Mouse (Mus musculus): ENCODE measurements at regions not wholly inside any gene's neighbourhood (a gene's known extent, or its start where the extent isn't known, plus 50 kb on each side); places are given as distances from the start of the nearest gene placed in this dataset.

DNA sequence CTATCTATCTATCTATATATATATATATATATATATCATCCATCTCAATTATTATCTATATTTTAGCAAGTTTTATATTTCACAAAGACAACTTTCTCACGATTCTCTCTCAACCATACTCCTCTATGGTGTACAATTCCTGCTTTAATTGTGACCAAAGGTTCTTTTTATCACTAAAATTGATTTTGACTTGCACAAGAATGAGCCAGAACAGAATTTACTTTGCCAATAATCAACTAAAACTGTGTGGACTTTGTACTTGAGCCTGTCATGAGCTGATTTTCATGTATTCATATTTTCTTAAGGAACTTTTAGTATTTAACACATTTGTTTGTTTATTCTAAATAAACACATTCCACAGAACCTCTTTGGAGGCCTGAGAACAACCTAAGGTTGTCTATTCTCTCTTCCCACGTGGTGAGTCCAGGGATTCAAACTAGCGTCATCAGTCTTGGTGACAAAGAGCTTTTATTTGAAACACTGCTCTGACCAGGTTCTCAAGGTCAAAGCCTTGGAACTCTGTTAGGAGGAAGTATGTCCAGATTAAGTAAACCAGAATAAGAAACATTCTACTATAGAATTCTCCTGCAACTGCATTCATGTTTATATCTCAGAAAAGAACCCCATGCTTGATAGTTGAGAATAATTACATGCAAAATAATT is 207.7 kb downstream of the Gm11146 start:
- H3K9me3 ChIP-seq (replicated peaks): no peaks in the 10 kb centered on the region
- no peak overlapping the region for H3K27ac ChIP-seq (replicated peaks)
- WGBS: 53% methylated on average over 3 of the region's 3 CpGs
- no peak overlapping the region for H3K4me2 ChIP-seq
- ATAC-seq (ENCODE audit: low FRiP score): no peak
- no peak overlapping the region for H3K9ac ChIP-seq (replicated peaks)
- H3K27me3 ChIP-seq (replicated peaks): no peaks in the 10 kb centered on the region
- no peak overlapping the region for H3K4me3 ChIP-seq (replicated peaks)
- H3K36me3 ChIP-seq: no peaks in the 10 kb centered on the region
- H3K4me1 ChIP-seq: 0 out of 2 replicates have a peak, but pooled peaks cover 2% of the 10 kb centered on the region

DNA sequence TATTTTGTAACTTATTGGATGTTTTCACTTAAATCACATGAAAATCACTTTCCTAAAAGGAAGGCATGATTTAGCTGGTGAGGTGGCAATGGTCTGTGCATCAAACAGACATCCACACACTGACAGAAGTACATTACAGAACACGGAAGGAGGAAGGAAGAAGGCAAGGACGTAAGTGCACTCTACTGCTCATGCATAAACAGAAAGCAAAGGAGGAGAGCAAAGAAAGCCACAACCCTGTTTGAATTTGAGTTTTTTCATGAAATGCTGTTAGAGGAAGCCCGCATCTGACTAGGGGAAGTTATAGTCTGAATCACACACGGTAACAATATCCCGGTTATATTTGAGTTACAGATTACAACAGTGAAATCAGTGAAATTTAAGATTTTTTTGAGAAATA is 208.4 kb downstream of the Gm11146 start:
- WGBS: 71% methylated on average over 5 of the region's 5 CpGs
- no peak overlapping the region for H3K4me2 ChIP-seq

DNA sequence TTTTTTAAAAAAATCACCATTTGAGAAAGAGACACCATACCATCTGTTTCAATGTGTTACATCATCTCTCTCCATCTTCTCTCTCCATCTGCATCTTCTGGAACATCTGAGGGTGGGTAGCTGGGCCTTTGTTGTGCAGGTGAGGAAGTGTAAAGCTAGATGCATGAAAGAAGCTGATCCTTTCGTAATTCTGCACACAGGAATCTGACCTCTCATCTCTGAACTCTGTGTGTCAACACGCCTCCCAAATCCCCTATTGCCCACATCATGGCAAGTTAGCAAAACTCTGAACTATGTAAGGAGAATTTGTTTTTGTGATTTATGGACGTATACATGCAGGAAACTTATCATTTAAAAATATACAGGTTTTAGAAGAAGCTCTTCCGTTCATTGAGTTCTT is 209.7 kb downstream of the Gm11146 start:
- Histone ChIP-seq H3K36me3 (no peaks in the 10 kb centered on the region), H3K27ac (replicated peaks) (no peak overlapping the region)
- 77% methylated on average over 4 of the region's 4 CpGs for WGBS

More for the DNA sequence above, 208.4 kb downstream of the Gm11146 start:
- Histone ChIP-seq H3K36me3 (no peaks in the 10 kb centered on the region), H3K4me3 (replicated peaks) (no peak overlapping the region), H3K4me1 (0 out of 2 replicates have a peak, but pooled peaks cover 5% of the 10 kb centered on the region), H3K9me3 (replicated peaks) (no peaks in the 10 kb centered on the region), H3K9ac (replicated peaks) (no peak overlapping the region), H3K27ac (replicated peaks) (0 out of 2 replicates have a peak overlapping the region, but pooled peaks have one; percentile 0), H3K27me3 (replicated peaks) (no peaks in the 10 kb centered on the region)
- ATAC-seq (ENCODE audit: low FRiP score): no peak

DNA sequence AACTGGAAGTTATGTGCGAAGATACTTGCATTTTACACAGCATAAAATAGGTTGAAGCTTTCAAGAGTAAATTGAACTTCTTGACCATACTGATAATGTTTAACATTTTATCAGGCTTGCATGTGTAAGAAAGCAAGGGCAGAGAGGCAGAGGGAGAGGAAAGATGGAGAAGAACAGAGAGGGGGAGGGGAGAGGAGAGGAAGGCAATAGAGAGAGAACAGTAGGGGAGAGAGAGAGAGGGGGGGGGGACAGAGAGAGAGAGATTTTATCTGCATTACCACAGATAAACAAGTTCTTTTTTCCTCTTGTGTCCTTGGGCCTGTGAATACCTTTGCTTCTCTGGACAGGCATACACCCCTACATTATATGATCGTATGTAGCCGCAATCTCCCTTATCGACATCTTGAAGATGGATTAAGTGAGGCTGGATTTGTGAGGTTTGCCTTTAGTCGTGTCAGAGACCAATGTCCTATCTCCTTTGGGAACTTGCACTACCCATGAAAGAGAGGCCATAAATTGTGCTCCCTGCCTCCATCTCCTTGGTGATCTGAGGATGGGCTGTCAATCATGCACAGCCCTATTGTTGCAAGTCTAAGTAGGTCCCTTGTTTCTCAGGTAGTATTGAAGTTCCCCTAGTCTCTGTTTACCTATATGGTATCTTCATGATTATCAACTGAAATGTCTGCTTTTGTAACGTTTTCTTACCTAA is 217.7 kb downstream of the Gm11146 start:
- H3K36me3 ChIP-seq: no peaks in the 10 kb centered on the region
- no peak for ATAC-seq (ENCODE audit: low FRiP score)
- peak overlapping the region; percentile 25; the same call in 1 of the 2 replicates for H3K27ac ChIP-seq (replicated peaks)
- H3K9me3 ChIP-seq (replicated peaks): no peaks in the 10 kb centered on the region
- H3K27me3 ChIP-seq (replicated peaks): no peaks in the 10 kb centered on the region
- no peak overlapping the region for H3K4me3 ChIP-seq (replicated peaks)
- peaks cover 24% of the 10 kb centered on the region for H3K4me1 ChIP-seq
- WGBS: 39% methylated on average over 6 of the region's 6 CpGs
- H3K4me2 ChIP-seq: no peak overlapping the region
- no peak overlapping the region for H3K9ac ChIP-seq (replicated peaks)

More for the DNA sequence above, 209.7 kb downstream of the Gm11146 start:
- no peak overlapping the region for H3K4me3 ChIP-seq (replicated peaks)
- 0 out of 2 replicates have a peak, but pooled peaks cover 9% of the 10 kb centered on the region for H3K4me1 ChIP-seq
- no peak for ATAC-seq (ENCODE audit: low FRiP score)
- no peaks in the 10 kb centered on the region for H3K9me3 ChIP-seq (replicated peaks)
- no peak overlapping the region for H3K9ac ChIP-seq (replicated peaks)
- no peak overlapping the region for H3K4me2 ChIP-seq
- H3K27me3 ChIP-seq (replicated peaks): no peaks in the 10 kb centered on the region

DNA sequence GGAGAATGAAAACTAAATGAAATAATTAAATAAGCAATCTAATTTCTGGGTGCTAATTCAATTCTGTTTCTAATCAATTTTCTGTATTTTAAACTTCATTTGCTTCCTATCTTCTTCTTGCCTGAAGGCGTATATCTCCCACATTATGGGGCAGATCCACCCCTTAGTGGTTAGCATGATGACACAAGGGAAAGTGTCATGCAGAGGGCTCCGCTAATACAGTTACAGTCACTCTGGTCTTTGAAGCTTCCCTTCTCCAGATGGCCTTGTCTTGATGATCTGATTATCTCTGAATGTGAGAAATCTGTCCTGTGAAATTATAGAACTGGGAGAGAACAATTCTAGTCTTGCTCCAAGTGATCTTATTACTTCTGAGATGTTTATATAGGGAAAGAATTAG is 219.1 kb downstream of the Gm11146 start:
- no peaks in the 10 kb centered on the region for H3K9me3 ChIP-seq (replicated peaks)
- no peaks in the 10 kb centered on the region for H3K36me3 ChIP-seq
- H3K4me1 ChIP-seq: peaks cover 18% of the 10 kb centered on the region
- H3K9ac ChIP-seq (replicated peaks): no peak overlapping the region
- no peaks in the 10 kb centered on the region for H3K27me3 ChIP-seq (replicated peaks)
- H3K4me3 ChIP-seq (replicated peaks): no peak overlapping the region
- 43% methylated on average over 2 of the region's 2 CpGs for WGBS
- no peak overlapping the region for H3K4me2 ChIP-seq
- ATAC-seq (ENCODE audit: low FRiP score): no peak
- no peak overlapping the region for H3K27ac ChIP-seq (replicated peaks)

DNA sequence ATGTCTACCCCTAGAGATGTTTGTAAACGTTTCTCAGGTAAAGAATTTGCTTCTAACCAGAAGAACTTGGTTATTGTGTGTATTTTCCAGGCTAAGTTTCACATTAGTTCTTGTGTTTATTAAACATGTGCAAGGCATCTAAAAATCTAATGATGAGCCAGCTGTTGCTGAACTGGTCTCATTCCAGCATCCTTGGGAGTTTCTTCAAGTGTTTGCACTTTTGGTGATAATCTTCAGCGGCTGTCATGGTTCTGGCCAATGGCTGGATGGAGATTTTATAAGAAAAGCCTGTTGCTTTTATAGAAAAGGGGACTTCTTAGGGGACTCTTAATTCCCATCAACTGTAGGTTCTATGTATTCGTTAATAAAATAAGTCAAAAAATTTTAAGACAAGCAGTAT is 229.1 kb downstream of the Gm11146 start:
- no peaks in the 10 kb centered on the region for H3K4me1 ChIP-seq
- H3K9ac ChIP-seq (replicated peaks): no peak overlapping the region
- no peak for ATAC-seq (ENCODE audit: low FRiP score)
- H3K36me3 ChIP-seq: no peaks in the 10 kb centered on the region
- H3K4me3 ChIP-seq (replicated peaks): no peak overlapping the region
- no peaks in the 10 kb centered on the region for H3K9me3 ChIP-seq (replicated peaks)
- H3K4me2 ChIP-seq: no peak overlapping the region
- WGBS: 94% methylated on average over 3 of the region's 3 CpGs
- H3K27ac ChIP-seq (replicated peaks): no peak overlapping the region
- no peaks in the 10 kb centered on the region for H3K27me3 ChIP-seq (replicated peaks)

DNA sequence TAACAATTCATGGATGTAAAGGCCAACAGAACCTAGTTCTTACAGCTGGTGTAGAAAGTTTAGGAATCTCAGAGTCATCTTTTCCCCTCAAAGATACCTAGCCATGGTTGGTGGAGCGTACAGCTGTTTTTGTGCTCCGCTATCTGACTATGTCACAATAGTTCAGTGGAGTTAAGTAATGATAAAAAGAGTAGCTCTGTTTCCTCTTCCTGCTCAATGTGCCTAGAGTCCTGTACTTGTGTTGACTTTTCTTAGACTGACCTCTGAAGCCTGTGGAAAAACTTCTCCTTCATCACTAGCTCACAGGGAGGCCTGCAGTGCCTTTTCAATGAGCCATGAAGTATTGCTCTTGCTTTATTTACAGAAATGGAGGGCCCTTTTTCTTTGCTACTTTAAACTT is 232.1 kb downstream of the Gm11146 start:
- no peak for ATAC-seq (ENCODE audit: low FRiP score)
- Histone ChIP-seq H3K4me1 (no peaks in the 10 kb centered on the region), H3K36me3 (no peaks in the 10 kb centered on the region), H3K4me3 (replicated peaks) (no peak overlapping the region), H3K27me3 (replicated peaks) (no peaks in the 10 kb centered on the region), H3K9ac (replicated peaks) (no peak overlapping the region), H3K9me3 (replicated peaks) (no peaks in the 10 kb centered on the region), H3K4me2 (no peak overlapping the region), H3K27ac (replicated peaks) (no peak overlapping the region)
- 93% methylated on average over 2 of the region's 2 CpGs for WGBS

DNA sequence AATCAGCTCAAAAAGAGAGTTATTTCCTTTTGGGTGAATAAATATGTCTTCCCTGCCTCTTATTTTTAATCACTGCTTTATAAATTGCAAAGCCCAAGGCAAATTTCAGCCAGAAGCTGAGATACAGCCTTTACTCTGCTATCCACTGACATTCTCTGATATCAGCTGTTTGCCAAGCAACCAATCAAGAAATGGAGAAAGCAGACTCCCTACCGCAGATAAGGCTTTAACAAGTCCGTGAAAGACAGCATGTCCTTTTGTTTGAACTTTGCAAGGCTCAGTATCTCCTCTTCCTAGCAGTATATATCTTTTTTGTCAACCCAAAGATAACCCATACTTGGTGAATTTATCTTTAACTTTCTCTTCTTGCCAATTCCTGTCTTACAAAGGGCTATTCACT is 236.6 kb downstream of the Gm11146 start:
- Histone ChIP-seq H3K36me3 (no peaks in the 10 kb centered on the region), H3K4me3 (replicated peaks) (no peak overlapping the region), H3K4me1 (0 out of 2 replicates have a peak, but pooled peaks cover 2% of the 10 kb centered on the region), H3K9me3 (replicated peaks) (no peaks in the 10 kb centered on the region), H3K4me2 (no peak overlapping the region), H3K9ac (replicated peaks) (no peak overlapping the region), H3K27ac (replicated peaks) (no peak overlapping the region), H3K27me3 (replicated peaks) (no peaks in the 10 kb centered on the region)
- 47% methylated on average over 2 of the region's 2 CpGs for WGBS
- ATAC-seq (ENCODE audit: low FRiP score): no peak

DNA sequence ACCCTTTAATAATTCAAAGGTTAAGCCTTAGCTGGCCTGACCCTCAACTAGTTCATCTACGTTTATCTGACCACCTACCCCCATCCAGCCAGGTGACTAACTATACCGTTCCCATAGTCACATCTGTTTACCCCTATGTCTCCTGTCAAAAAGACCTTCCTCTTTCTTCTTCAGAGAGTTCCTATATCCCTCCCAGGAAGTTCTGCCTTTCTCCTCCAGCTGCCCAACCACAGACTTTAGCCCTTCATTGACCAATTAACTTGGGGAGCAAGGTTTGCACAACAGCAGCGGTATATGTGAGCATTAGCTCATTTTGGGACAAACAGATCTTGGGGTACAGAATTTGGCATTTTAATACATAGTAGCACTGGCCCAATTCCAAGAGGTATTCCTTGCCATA is 237.5 kb downstream of the Gm11146 start:
- Histone ChIP-seq H3K4me2 (no peak overlapping the region), H3K9me3 (replicated peaks) (no peaks in the 10 kb centered on the region), H3K9ac (replicated peaks) (no peak overlapping the region), H3K4me1 (peaks cover 5% of the 10 kb centered on the region; the same call in 1 of the 2 replicates), H3K27me3 (replicated peaks) (no peaks in the 10 kb centered on the region), H3K36me3 (no peaks in the 10 kb centered on the region), H3K4me3 (replicated peaks) (no peak overlapping the region), H3K27ac (replicated peaks) (no peak overlapping the region)
- ATAC-seq (ENCODE audit: low FRiP score): no peak
- WGBS: 95% methylated on average over 3 of the region's 3 CpGs

DNA sequence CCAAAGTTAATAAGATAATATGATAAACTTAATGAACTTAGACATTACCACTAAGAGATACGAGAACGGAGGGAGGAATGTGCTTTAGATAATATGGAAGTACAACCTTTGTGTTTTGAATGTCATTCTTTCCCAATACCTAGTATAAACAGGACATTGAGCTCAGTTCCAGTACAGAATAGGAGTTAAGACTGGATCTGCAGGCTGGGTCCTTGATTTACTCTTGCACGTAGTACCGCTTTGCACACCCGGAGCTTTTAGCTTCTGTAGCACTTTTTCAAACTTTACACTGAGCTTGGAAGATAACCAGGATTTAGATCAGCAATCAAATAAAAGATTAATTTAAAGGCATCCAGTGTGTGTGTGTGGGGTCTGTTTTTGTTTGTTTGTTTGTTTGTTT is 242.7 kb downstream of the Gm11146 start:
- Histone ChIP-seq H3K4me2 (no peak overlapping the region), H3K4me3 (replicated peaks) (no peak overlapping the region), H3K4me1 (peaks cover 4% of the 10 kb centered on the region; the same call in 1 of the 2 replicates), H3K36me3 (no peaks in the 10 kb centered on the region), H3K9me3 (replicated peaks) (no peaks in the 10 kb centered on the region), H3K9ac (replicated peaks) (no peak overlapping the region), H3K27ac (replicated peaks) (no peak overlapping the region), H3K27me3 (replicated peaks) (no peaks in the 10 kb centered on the region)
- WGBS: 82% methylated on average over 5 of the region's 5 CpGs
- ATAC-seq (ENCODE audit: low FRiP score): no peak

DNA sequence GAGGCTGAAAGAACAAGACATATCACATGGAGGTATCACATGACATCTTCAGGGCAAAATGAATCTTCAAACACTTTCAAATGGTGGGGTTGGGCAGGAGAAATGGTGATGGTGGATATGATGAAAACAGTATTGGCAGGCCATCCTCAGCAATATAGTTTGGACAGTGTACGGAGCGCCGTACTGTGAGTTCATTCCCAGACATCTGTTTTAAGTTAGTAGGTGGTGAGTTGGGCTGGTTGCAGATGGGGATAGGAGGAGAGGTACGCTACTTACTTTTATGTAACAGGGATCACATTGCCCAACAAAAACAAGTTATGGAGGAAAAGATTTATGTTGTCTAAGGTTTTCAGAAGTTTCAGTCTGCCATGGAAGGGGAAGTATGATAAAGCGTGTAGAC is 246.6 kb downstream of the Gm11146 start:
- Histone ChIP-seq H3K27ac (replicated peaks) (0 out of 2 replicates have a peak overlapping the region, but pooled peaks have one; percentile 37), H3K9ac (replicated peaks) (no peak overlapping the region), H3K36me3 (no peaks in the 10 kb centered on the region), H3K4me3 (replicated peaks) (no peak overlapping the region), H3K4me2 (no peak overlapping the region), H3K9me3 (replicated peaks) (no peaks in the 10 kb centered on the region), H3K27me3 (replicated peaks) (no peaks in the 10 kb centered on the region), H3K4me1 (peaks cover 4% of the 10 kb centered on the region; the same call in 1 of the 2 replicates)
- 97% methylated on average over 5 of the region's 5 CpGs for WGBS
- ATAC-seq (ENCODE audit: low FRiP score): no peak

DNA sequence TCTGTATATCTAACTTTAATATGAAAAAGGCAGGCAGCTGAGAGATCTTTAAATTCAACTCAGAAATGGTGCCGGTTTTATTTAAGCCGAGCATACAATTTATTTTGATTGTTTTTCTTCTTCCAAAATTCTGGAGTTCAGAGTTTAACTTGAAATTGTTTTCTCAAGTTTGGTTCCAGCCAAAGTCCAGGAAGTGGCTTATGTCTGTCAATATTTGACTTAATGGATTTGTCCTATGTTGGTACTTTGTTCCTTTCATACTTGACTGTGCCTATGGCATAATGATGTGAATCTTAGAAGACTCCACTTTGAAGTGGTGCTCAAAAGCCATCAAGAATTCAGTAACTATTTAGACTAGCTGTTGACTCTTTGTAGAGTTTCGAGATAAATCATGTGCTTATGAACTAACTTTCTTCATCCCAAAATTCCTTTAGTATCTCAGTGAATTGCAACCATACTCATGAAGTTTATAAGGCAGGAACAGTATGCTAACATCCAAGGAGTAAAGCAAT is 247.6 kb downstream of the Gm11146 start:
- Histone ChIP-seq H3K4me3 (replicated peaks) (no peak overlapping the region), H3K27ac (replicated peaks) (no peak overlapping the region), H3K4me1 (no peaks in the 10 kb centered on the region), H3K9ac (replicated peaks) (no peak overlapping the region), H3K9me3 (replicated peaks) (no peaks in the 10 kb centered on the region), H3K4me2 (no peak overlapping the region), H3K27me3 (replicated peaks) (no peaks in the 10 kb centered on the region), H3K36me3 (no peaks in the 10 kb centered on the region)
- no peak for ATAC-seq (ENCODE audit: low FRiP score)
- 96% methylated on average over 3 of the region's 3 CpGs for WGBS
